Mouse (Mus musculus): Measurements from ENCODE around the gene Dcaf6. TPM values are rescaled to one million over a fixed set of nuclear protein-coding genes. Genes with fewer than 3 reads are reported as not detected.

Dcaf6 gene
- polyA plus RNA-seq, 1 experiment from 2014 or later: 11.9 TPM

GRCm38 (mm10) chr1:165393033-165393432 is 67.2 kb downstream of the Dcaf6 start:
- ATAC-seq (ENCODE audit: low FRiP score): no peak
- Histone ChIP-seq H3K9ac (ENCODE audit: low read depth, low read length) (no peak overlapping the region), H3K4me1 (replicated peaks; ENCODE audit: control insufficient read depth, insufficient read depth, low read length) (no peaks in the 10 kb centered on the region), H3K27me3 (ENCODE audit: control insufficient read depth, insufficient read depth, low read length) (no peaks in the 10 kb centered on the region), H3K4me2 (replicated peaks; ENCODE audit: low read depth, low read length) (no peak overlapping the region), H3K4me3 (ENCODE audit: low read depth, low read length) (no peak overlapping the region), H3K36me3 (ENCODE audit: control insufficient read depth, insufficient read depth, low read length) (no peaks in the 10 kb centered on the region), H3K27ac (ENCODE audit: low read depth, low read length) (no peak overlapping the region), H3K9me3 (ENCODE audit: control insufficient read depth, low read length) (no peaks in the 10 kb centered on the region)
- DNase-seq (ENCODE audit: low spot score): no peak
- 89% methylated on average over 1 of the region's 1 CpGs for WGBS

DNA sequence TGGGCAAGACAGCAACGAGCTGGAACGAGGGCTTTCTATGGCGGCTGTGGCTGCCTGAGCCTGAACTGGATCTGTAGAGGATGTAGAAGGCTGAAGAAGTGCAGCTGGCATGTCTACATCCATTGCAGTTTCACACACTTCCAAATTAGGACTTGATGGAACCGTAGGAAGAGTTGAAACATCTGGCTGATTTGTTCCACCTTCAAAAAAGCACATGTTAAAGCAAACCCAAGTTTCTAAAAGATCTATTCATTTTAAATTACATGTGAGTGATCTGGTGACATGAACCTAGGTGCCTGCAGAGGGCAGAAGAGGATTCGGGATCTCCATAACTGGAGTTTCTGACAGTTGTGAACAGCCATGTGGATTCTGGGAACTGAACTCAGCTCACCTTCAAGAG is 71.6 kb downstream of the Dcaf6 start:
- no peaks in the 10 kb centered on the region for H3K27me3 ChIP-seq (ENCODE audit: control insufficient read depth, insufficient read depth, low read length)
- no peaks in the 10 kb centered on the region for H3K4me1 ChIP-seq (replicated peaks; ENCODE audit: control insufficient read depth, insufficient read depth, low read length)
- H3K36me3 ChIP-seq (ENCODE audit: control insufficient read depth, insufficient read depth, low read length): no peaks in the 10 kb centered on the region
- no peaks in the 10 kb centered on the region for H3K9me3 ChIP-seq (ENCODE audit: control insufficient read depth, low read length)
- H3K27ac ChIP-seq (ENCODE audit: low read depth, low read length): no peak overlapping the region
- H3K9ac ChIP-seq (ENCODE audit: low read depth, low read length): no peak overlapping the region
- 88% methylated on average over 5 of the region's 5 CpGs for WGBS
- no peak overlapping the region for H3K4me3 ChIP-seq (ENCODE audit: low read depth, low read length)
- DNase-seq (ENCODE audit: low spot score) (no peak), ATAC-seq (ENCODE audit: low FRiP score) (no peak)
- H3K4me2 ChIP-seq (replicated peaks; ENCODE audit: low read depth, low read length): no peak overlapping the region

- Histone ChIP-seq H3K27ac (ENCODE audit: low read depth, low read length) (no peak overlapping the region), H3K36me3 (ENCODE audit: control insufficient read depth, insufficient read depth, low read length) (no peaks in the 10 kb centered on the region), H3K4me1 (replicated peaks; ENCODE audit: control insufficient read depth, insufficient read depth, low read length) (no peaks in the 10 kb centered on the region), H3K4me3 (ENCODE audit: low read depth, low read length) (no peak overlapping the region), H3K27me3 (ENCODE audit: control insufficient read depth, insufficient read depth, low read length) (no peaks in the 10 kb centered on the region), H3K4me2 (replicated peaks; ENCODE audit: low read depth, low read length) (no peak overlapping the region), H3K9me3 (ENCODE audit: control insufficient read depth, low read length) (no peaks in the 10 kb centered on the region), H3K9ac (ENCODE audit: low read depth, low read length) (no peak overlapping the region)
- DNase-seq (ENCODE audit: low spot score): no peak
- 83% methylated on average over 9 of the region's 9 CpGs for WGBS
- ATAC-seq (ENCODE audit: low FRiP score): no peak
Measured at GRCm38 (mm10) chr1:165386525-165386923, 73.8 kb downstream of the Dcaf6 start.

GRCm38 (mm10) chr1:165385810-165386524 is 74.3 kb downstream of the Dcaf6 start:
- H3K27me3 ChIP-seq (ENCODE audit: control insufficient read depth, insufficient read depth, low read length): no peaks in the 10 kb centered on the region
- no peaks in the 10 kb centered on the region for H3K4me1 ChIP-seq (replicated peaks; ENCODE audit: control insufficient read depth, insufficient read depth, low read length)
- no peaks in the 10 kb centered on the region for H3K9me3 ChIP-seq (ENCODE audit: control insufficient read depth, low read length)
- no peak overlapping the region for H3K9ac ChIP-seq (ENCODE audit: low read depth, low read length)
- no peak for ATAC-seq (ENCODE audit: low FRiP score)
- H3K4me3 ChIP-seq (ENCODE audit: low read depth, low read length): no peak overlapping the region
- H3K27ac ChIP-seq (ENCODE audit: low read depth, low read length): no peak overlapping the region
- H3K36me3 ChIP-seq (ENCODE audit: control insufficient read depth, insufficient read depth, low read length): no peaks in the 10 kb centered on the region
- DNase-seq (ENCODE audit: low spot score): no peak
- no peak overlapping the region for H3K4me2 ChIP-seq (replicated peaks; ENCODE audit: low read depth, low read length)
- WGBS: 92% methylated on average over 14 of the region's 14 CpGs

DNA sequence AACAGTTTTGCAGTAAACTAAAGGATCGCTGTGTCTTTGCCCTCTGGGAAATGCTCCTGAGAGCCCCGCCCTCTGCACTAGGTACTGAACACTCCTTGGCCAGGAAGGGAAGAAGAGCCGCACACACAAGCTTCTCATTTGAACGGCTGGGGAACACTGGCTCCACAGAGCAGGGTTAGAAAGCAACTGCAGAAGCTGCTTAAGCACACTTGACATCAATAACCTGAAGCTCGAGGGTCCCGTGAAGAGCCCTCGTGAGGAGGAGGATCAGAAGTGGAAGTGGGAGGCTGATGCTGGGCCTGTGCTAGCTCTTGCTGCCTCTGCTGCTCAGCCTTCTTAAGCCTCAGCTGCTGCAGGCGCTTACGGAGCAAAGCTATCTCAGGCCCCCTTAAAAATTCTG is 86.4 kb downstream of the Dcaf6 start:
- H3K36me3 ChIP-seq (ENCODE audit: control insufficient read depth, insufficient read depth, low read length): no peaks in the 10 kb centered on the region
- no peak overlapping the region for H3K4me2 ChIP-seq (replicated peaks; ENCODE audit: low read depth, low read length)
- no peaks in the 10 kb centered on the region for H3K27me3 ChIP-seq (ENCODE audit: control insufficient read depth, insufficient read depth, low read length)
- DNase-seq (ENCODE audit: low spot score) (no peak), ATAC-seq (ENCODE audit: low FRiP score) (no peak)
- WGBS: 81% methylated on average over 9 of the region's 9 CpGs
- H3K9me3 ChIP-seq (ENCODE audit: control insufficient read depth, low read length): no peaks in the 10 kb centered on the region
- H3K27ac ChIP-seq (ENCODE audit: low read depth, low read length): no peak overlapping the region
- no peak overlapping the region for H3K9ac ChIP-seq (ENCODE audit: low read depth, low read length)
- H3K4me1 ChIP-seq (replicated peaks; ENCODE audit: control insufficient read depth, insufficient read depth, low read length): no peaks in the 10 kb centered on the region
- H3K4me3 ChIP-seq (ENCODE audit: low read depth, low read length): no peak overlapping the region

- DNase-seq (ENCODE audit: low spot score): no peak
- WGBS: 83% methylated on average over 4 of the region's 4 CpGs
- Histone ChIP-seq H3K4me2 (replicated peaks; ENCODE audit: low read depth, low read length) (no peak overlapping the region), H3K9ac (ENCODE audit: low read depth, low read length) (no peak overlapping the region), H3K27me3 (ENCODE audit: control insufficient read depth, insufficient read depth, low read length) (no peaks in the 10 kb centered on the region), H3K27ac (ENCODE audit: low read depth, low read length) (no peak overlapping the region), H3K4me3 (ENCODE audit: low read depth, low read length) (no peak overlapping the region), H3K36me3 (ENCODE audit: control insufficient read depth, insufficient read depth, low read length) (no peaks in the 10 kb centered on the region), H3K9me3 (ENCODE audit: control insufficient read depth, low read length) (no peaks in the 10 kb centered on the region), H3K4me1 (replicated peaks; ENCODE audit: control insufficient read depth, insufficient read depth, low read length) (no peaks in the 10 kb centered on the region)
- ATAC-seq (ENCODE audit: low FRiP score): no peak
Measured at GRCm38 (mm10) chr1:165370990-165371389, 89.3 kb downstream of the Dcaf6 start.

DNA sequence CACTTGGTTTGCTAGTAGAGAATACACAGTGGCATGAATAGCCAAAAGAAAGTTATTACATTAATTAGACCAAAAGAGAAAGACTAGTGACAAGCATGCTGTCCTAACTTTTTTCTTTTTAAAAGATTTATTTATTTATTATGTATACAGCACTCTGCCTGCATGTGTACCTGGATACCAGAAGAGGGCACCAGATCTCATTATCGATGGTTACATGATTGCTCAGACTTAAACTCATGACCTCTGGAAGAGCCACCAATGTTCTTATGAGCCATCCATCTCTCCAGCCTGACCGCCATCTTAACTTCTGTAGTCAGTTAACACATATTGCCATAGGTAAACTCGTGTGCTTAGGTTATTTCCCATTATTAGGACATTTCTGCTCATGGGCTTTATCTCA is 95.2 kb downstream of the Dcaf6 start:
- no peak overlapping the region for H3K27ac ChIP-seq (ENCODE audit: low read depth, low read length)
- no peaks in the 10 kb centered on the region for H3K9me3 ChIP-seq (ENCODE audit: control insufficient read depth, low read length)
- no peaks in the 10 kb centered on the region for H3K36me3 ChIP-seq (ENCODE audit: control insufficient read depth, insufficient read depth, low read length)
- no peak overlapping the region for H3K9ac ChIP-seq (ENCODE audit: low read depth, low read length)
- H3K4me1 ChIP-seq (replicated peaks; ENCODE audit: control insufficient read depth, insufficient read depth, low read length): no peaks in the 10 kb centered on the region
- ATAC-seq (ENCODE audit: low FRiP score) (no peak), DNase-seq (ENCODE audit: low spot score) (no peak)
- no peak overlapping the region for H3K4me2 ChIP-seq (replicated peaks; ENCODE audit: low read depth, low read length)
- no peaks in the 10 kb centered on the region for H3K27me3 ChIP-seq (ENCODE audit: control insufficient read depth, insufficient read depth, low read length)
- 93% methylated on average over 3 of the region's 3 CpGs for WGBS
- no peak overlapping the region for H3K4me3 ChIP-seq (ENCODE audit: low read depth, low read length)

DNA sequence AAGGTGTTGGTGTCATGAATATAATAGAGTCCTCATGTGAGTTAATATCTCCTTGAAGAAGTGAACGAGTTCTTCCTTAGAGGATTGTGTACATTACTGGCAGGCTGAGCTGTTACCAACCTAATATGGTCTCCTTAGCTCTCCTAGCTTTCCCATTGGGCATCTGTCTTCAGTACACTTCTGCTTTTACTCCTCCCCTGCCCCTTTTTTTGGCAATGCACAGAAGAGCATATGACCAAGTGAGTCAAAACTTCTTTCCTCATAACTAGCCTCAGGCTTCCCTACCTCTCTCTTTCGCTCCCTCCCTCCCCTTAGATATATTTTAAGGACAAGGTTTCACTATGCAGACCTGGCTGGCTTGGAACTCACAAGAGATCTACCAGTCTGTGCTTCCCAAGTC is 97.0 kb downstream of the Dcaf6 start:
- Histone ChIP-seq H3K9ac (ENCODE audit: low read depth, low read length) (no peak overlapping the region), H3K36me3 (ENCODE audit: control insufficient read depth, insufficient read depth, low read length) (no peaks in the 10 kb centered on the region), H3K27me3 (ENCODE audit: control insufficient read depth, insufficient read depth, low read length) (no peaks in the 10 kb centered on the region), H3K9me3 (ENCODE audit: control insufficient read depth, low read length) (no peaks in the 10 kb centered on the region), H3K4me2 (replicated peaks; ENCODE audit: low read depth, low read length) (no peak overlapping the region), H3K4me1 (replicated peaks; ENCODE audit: control insufficient read depth, insufficient read depth, low read length) (no peaks in the 10 kb centered on the region), H3K4me3 (ENCODE audit: low read depth, low read length) (no peak overlapping the region), H3K27ac (ENCODE audit: low read depth, low read length) (no peak overlapping the region)
- ATAC-seq (ENCODE audit: low FRiP score) (no peak), DNase-seq (ENCODE audit: low spot score) (no peak)
- WGBS: 91% methylated on average over 2 of the region's 2 CpGs

GRCm38 (mm10) chr1:165356347-165356746 is 103.9 kb downstream of the Dcaf6 start:
- no peak overlapping the region for H3K27ac ChIP-seq (ENCODE audit: low read depth, low read length)
- H3K4me3 ChIP-seq (ENCODE audit: low read depth, low read length): no peak overlapping the region
- no peak overlapping the region for H3K9ac ChIP-seq (ENCODE audit: low read depth, low read length)
- no peak for DNase-seq (ENCODE audit: low spot score)
- H3K4me2 ChIP-seq (replicated peaks; ENCODE audit: low read depth, low read length): no peak overlapping the region
- no peak for ATAC-seq (ENCODE audit: low FRiP score)
- H3K4me1 ChIP-seq (replicated peaks; ENCODE audit: control insufficient read depth, insufficient read depth, low read length): no peaks in the 10 kb centered on the region
- H3K27me3 ChIP-seq (ENCODE audit: control insufficient read depth, insufficient read depth, low read length): no peaks in the 10 kb centered on the region
- no peaks in the 10 kb centered on the region for H3K36me3 ChIP-seq (ENCODE audit: control insufficient read depth, insufficient read depth, low read length)
- 74% methylated on average over 2 of the region's 2 CpGs for WGBS
- H3K9me3 ChIP-seq (ENCODE audit: control insufficient read depth, low read length): no peaks in the 10 kb centered on the region

Data from hindbrain, embryonic 11.5 days (tissue).